Mouse (Mus musculus) ES-Bruce4 (cell line): ENCODE measurements around the gene Cmklr1.

Experiments used
- CTCF ChIP-seq: IDR thresholded peaks from one replicate; pipeline ENCODE4 v1.8.1; 2011; ENCODE audit warnings: low read depth, low read length
- EP300 ChIP-seq: IDR thresholded peaks from 2 replicates; pipeline ENCODE4 v1.6.1; 2011; ENCODE audit warnings: low read depth, low read length; ENCODE audit not compliant: insufficient read depth
- POLR2A ChIP-seq: IDR thresholded peaks from one replicate; pipeline ENCODE4 v1.8.1; 2011; ENCODE audit warnings: low read length; ENCODE audit not compliant: insufficient read depth

DNA sequence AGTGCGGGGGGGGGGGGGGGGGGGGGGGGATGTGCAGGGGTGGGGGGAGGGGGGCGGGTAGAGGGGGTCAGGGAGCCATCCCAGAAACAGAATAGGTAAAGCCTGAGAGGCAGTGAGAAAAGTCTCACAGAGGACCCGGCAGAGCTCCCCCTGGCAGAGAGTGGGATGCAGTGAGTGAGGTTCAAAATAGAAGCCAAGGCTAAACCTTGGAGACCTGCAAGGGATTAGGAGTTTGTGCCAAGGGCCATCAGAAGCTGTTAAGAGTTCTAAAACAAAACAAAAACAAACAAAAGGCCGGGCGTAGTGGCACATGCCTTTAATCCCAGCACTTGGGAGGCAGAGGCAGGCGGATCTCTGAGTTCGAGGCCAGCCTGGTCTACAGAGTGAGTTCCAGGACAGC lies 27.3 kb upstream of the Cmklr1 start:
- TF ChIP-seq CTCF (no peak), POLR2A (no peak), EP300 (no peak)
